Comparison of ENCODE assay signal across 14 mouse cellular contexts in the genomic region with DNA sequence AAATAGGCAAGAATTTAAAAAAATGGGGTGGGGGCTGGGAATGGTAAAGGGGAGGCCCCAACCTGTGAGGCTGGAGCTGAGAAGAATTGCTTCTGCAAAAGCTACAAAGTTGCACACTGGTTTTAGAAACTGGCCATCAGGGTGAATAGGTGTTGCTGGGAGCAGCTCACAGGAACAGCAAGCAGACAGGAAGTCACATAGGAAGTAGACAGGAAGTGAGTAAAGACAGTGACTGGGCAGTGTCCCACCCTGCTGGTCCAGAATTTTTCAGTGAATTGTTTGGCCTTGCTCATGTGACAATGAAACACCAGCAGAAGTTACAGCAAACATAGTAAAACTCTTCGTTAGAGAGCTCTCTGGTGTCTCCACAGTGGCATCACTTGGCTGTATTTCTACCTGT.
"Had no signal": no experiment of that assay in that cellular context is flagged by ENCODE, and none has a peak within 500 bp of the region (broad histone marks: within the 10 kb centered on the region; RNA-seq: fewer than 3 reads in every experiment).

No protein-coding gene starts in this region.

- DNase-seq: kidney, adult 11 months; left cerebral cortex, postnatal 4 days; midbrain, embryonic 14.5 days; right cerebral cortex, postnatal 25 days; thymus, adult 18-20 months; thymus, postnatal 14 days; thymus, postnatal 4 days had no signal

- H3K36me3 ChIP-seq: intestine, embryonic 15.5 days; limb, embryonic 12.5 days; limb, embryonic 15.5 days; liver, embryonic 15.5 days had no signal

- H3K4me2 ChIP-seq: intestine, embryonic 15.5 days; limb, embryonic 12.5 days; limb, embryonic 15.5 days; liver, embryonic 11.5 days; liver, embryonic 15.5 days; midbrain, embryonic 11.5 days had no signal

- H3K9ac ChIP-seq: intestine, embryonic 15.5 days; limb, embryonic 12.5 days; limb, embryonic 15.5 days; liver, embryonic 15.5 days had no signal

- H3K27ac ChIP-seq: intestine, embryonic 15.5 days; kidney, postnatal 0 days; limb, embryonic 12.5 days; limb, embryonic 15.5 days; liver, embryonic 15.5 days had no signal

- H3K4me1 ChIP-seq: intestine, embryonic 15.5 days; limb, embryonic 15.5 days; liver, embryonic 15.5 days had no signal

- ATAC-seq: intestine, embryonic 15.5 days had no signal

- H3K4me3 ChIP-seq: intestine, embryonic 15.5 days; limb, embryonic 12.5 days; limb, embryonic 15.5 days; liver, embryonic 15.5 days had no signal

- H3K9me3 ChIP-seq: intestine, embryonic 15.5 days; limb, embryonic 12.5 days; limb, embryonic 15.5 days; liver, embryonic 15.5 days had no signal

- H3K27me3 ChIP-seq: intestine, embryonic 15.5 days; limb, embryonic 12.5 days; limb, embryonic 15.5 days had no signal
